Mouse (Mus musculus): Measurements from ENCODE around the gene Kmt5c. TPM values are rescaled to one million over a fixed set of nuclear protein-coding genes. Genes with fewer than 3 reads are reported as not detected.

Kmt5c gene
- polyA plus RNA-seq (2015; fragmentation: Nextera tagmentation; extraction: Ambion mirVana) = 61.6 and 65.3 TPM in 2 replicates

GRCm38 (mm10) chr7:4739544-4740275 is at the start of gene Kmt5c:
Kmt5c (plus strand) TSS chr7:4740115.
- H3K36me3 ChIP-seq = peaks cover 25% of the 10 kb centered on the region
- peak within 1 kb of the TSS; percentile 86 for H3K9ac ChIP-seq
- no peaks in the 10 kb centered on the region for H3K9me3 ChIP-seq
- under 1% methylated on average over 40 of the region's 44 CpGs for WGBS
- peak within 1 kb of the TSS; percentile 89 for H3K27ac ChIP-seq
- peak within 1 kb of the TSS; percentile 90 for H3K4me2 ChIP-seq (replicated peaks)
- ATAC-seq (ENCODE audit: low FRiP score, low read depth) = peak; percentile 97
- H3K27me3 ChIP-seq = no peaks in the 10 kb centered on the region
- peak within 1 kb of the TSS; percentile 78 for H3K4me3 ChIP-seq
- peaks cover 32% of the 10 kb centered on the region for H3K4me1 ChIP-seq

GRCm38 (mm10) chr7:4690387-4690786 is 49.5 kb upstream of the Kmt5c start, which contains the start of gene Brsk1:
Brsk1 (plus strand) TSS chr7:4690604.
- peak within 1 kb of the TSS; percentile 93 for H3K27ac ChIP-seq

DNA sequence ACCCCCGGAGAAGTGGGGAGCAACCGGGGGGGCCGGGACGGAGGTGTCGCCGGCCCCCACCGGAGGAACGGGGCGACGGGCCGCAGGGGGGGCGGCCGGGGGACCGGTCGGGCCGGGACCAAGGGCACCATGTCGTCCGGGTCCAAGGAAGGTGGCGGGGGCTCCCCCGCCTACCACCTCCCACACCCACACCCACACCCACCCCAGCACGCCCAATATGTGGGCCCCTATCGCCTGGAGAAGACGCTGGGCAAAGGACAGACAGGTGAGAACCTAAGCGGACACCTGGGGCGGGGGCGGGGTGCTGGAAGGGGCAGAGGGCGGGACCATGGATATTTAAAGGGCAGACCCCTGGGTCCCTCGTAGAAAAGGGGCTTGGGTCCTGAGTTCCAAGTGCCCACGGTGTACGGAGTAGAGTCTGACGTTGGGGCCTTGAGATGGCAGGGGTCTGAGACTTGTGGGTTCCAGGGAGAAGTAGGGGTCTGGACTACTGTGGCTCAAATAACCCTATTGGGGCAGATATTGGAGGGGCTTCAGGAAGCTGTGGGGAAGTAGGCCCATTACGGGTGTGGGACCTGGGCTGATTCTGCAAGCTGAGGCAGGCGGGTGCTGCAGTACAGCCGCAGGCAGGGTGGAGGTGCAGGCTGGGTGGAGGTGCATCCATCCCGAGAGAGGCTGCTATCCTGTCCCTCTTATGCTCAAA is 48.8 kb upstream of the Kmt5c start:
- peak overlapping the region; percentile 99 for H3K9ac ChIP-seq
- peak overlapping the region; percentile 93 for H3K27ac ChIP-seq
- WGBS = 6% methylated on average over 28 of the region's 35 CpGs
- peak overlapping the region; percentile 76 for H3K4me2 ChIP-seq (replicated peaks)
- H3K36me3 ChIP-seq = peaks cover 36% of the 10 kb centered on the region
- peaks cover 13% of the 10 kb centered on the region for H3K4me1 ChIP-seq
- peak; percentile 51 for ATAC-seq (ENCODE audit: low FRiP score, low read depth)
- peak overlapping the region; percentile 89 for H3K4me3 ChIP-seq
- H3K9me3 ChIP-seq = no peaks in the 10 kb centered on the region
- no peaks in the 10 kb centered on the region for H3K27me3 ChIP-seq

More at GRCm38 (mm10) chr7:4690387-4690786, 49.5 kb upstream of the Kmt5c start, which contains the start of gene Brsk1:
- Histone ChIP-seq H3K27me3 (no peaks in the 10 kb centered on the region), H3K4me3 (peak within 1 kb of the TSS; percentile 89), H3K4me2 (replicated peaks) (peak within 1 kb of the TSS; percentile 76), H3K9ac (peak within 1 kb of the TSS; percentile 99), H3K36me3 (peaks cover 29% of the 10 kb centered on the region), H3K4me1 (peaks cover 13% of the 10 kb centered on the region), H3K9me3 (no peaks in the 10 kb centered on the region)
- peak; percentile 34 for ATAC-seq (ENCODE audit: low FRiP score, low read depth)
- WGBS = 0% methylated on average over 4 of the region's 18 CpGs

DNA sequence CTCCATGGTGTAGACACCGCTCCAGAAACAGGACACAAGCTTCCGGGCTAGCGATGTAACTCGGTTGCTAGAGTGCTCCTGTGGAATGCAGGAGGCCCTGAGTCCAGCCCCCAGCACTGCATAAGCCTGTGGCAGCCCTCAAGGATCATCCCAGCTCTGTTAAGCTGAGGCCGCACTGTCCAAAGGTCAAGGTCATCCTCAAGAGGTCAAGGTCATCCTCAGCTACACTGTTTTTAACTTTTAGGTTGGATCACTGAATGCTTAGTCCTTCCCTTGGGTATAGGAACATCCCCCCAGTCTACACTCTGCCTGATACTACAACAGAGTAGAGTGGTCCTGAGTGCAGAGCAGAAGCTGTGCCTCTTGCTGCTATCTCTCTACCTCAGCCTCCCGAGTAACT is 46.9 kb upstream of the Kmt5c start:
- 96% methylated on average over 6 of the region's 6 CpGs for WGBS

GRCm38 (mm10) chr7:4702334-4702733 is 37.6 kb upstream of the Kmt5c start:
- Histone ChIP-seq H3K27me3 (no peaks in the 10 kb centered on the region), H3K4me2 (replicated peaks) (no peak overlapping the region), H3K27ac (no peak overlapping the region), H3K4me1 (no peaks in the 10 kb centered on the region), H3K4me3 (no peak overlapping the region), H3K9me3 (no peaks in the 10 kb centered on the region), H3K9ac (no peak overlapping the region), H3K36me3 (peaks cover 85% of the 10 kb centered on the region)
- WGBS = 68% methylated on average over 8 of the region's 8 CpGs
- ATAC-seq (ENCODE audit: low FRiP score, low read depth) = no peak

More for the DNA sequence above, 46.9 kb upstream of the Kmt5c start:
- Histone ChIP-seq H3K9ac (no peak overlapping the region), H3K4me1 (peaks cover 13% of the 10 kb centered on the region), H3K4me2 (replicated peaks) (no peak overlapping the region), H3K27me3 (no peaks in the 10 kb centered on the region), H3K27ac (no peak overlapping the region), H3K9me3 (no peaks in the 10 kb centered on the region), H3K4me3 (no peak overlapping the region), H3K36me3 (peaks cover 50% of the 10 kb centered on the region)
- ATAC-seq (ENCODE audit: low FRiP score, low read depth) = no peak

GRCm38 (mm10) chr7:4703195-4703594 is 36.7 kb upstream of the Kmt5c start:
- no peaks in the 10 kb centered on the region for H3K9me3 ChIP-seq
- ATAC-seq (ENCODE audit: low FRiP score, low read depth) = no peak
- no peak overlapping the region for H3K9ac ChIP-seq
- WGBS = 95% methylated on average over 7 of the region's 7 CpGs
- H3K27ac ChIP-seq = no peak overlapping the region
- no peak overlapping the region for H3K4me3 ChIP-seq
- no peaks in the 10 kb centered on the region for H3K27me3 ChIP-seq
- H3K4me1 ChIP-seq = no peaks in the 10 kb centered on the region
- peaks cover 87% of the 10 kb centered on the region for H3K36me3 ChIP-seq
- H3K4me2 ChIP-seq (replicated peaks) = no peak overlapping the region

DNA sequence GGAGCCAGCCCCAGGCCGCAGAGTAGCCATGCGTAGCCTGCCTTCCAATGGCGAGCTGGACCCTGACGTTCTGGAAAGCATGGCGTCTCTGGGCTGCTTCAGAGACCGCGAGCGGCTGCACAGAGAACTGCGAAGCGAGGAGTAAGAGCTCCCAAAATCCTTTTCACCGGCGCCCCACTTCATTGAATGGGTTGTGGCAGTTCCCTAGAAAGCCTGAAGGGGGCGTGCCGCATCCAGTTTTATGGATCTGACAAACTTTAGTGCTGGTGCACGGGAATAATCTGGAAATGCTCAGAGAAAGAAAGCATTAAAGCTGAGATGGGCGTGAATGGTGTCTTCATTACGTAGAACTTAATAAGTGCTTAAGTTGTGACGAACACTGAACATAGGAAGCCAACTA is 34.8 kb upstream of the Kmt5c start:
- no peak overlapping the region for H3K9ac ChIP-seq
- 48% methylated on average over 18 of the region's 18 CpGs for WGBS
- no peak overlapping the region for H3K4me3 ChIP-seq
- H3K4me2 ChIP-seq (replicated peaks) = no peak overlapping the region
- H3K36me3 ChIP-seq = peaks cover 88% of the 10 kb centered on the region
- no peaks in the 10 kb centered on the region for H3K4me1 ChIP-seq
- no peak overlapping the region for H3K27ac ChIP-seq
- no peak for ATAC-seq (ENCODE audit: low FRiP score, low read depth)
- H3K27me3 ChIP-seq = no peaks in the 10 kb centered on the region
- H3K9me3 ChIP-seq = no peaks in the 10 kb centered on the region

DNA sequence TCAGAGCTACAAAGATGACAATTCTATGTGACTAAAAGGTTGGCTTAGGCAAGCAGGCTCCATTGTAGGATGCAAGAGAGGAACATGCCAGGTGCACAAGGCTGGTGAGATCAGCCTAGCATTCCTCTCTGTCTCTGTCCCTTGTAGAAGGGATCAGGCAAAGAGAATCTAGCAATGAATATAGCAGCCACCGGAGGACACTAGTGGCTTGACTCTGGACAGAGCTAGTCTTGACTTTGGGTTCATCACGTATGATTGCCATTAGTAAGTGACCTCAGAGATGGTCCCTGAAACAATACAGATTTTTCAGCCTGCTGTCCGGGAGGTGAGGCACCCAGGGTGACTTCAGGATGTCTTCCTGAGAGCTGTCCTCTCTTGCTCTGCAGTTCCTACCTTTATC is 27.3 kb upstream of the Kmt5c start:
- no peaks in the 10 kb centered on the region for H3K4me1 ChIP-seq
- no peak overlapping the region for H3K4me2 ChIP-seq (replicated peaks)
- 81% methylated on average over 3 of the region's 3 CpGs for WGBS
- no peaks in the 10 kb centered on the region for H3K27me3 ChIP-seq
- no peaks in the 10 kb centered on the region for H3K9me3 ChIP-seq
- no peak overlapping the region for H3K4me3 ChIP-seq
- peaks cover 97% of the 10 kb centered on the region for H3K36me3 ChIP-seq
- H3K9ac ChIP-seq = no peak overlapping the region
- no peak for ATAC-seq (ENCODE audit: low FRiP score, low read depth)
- no peak overlapping the region for H3K27ac ChIP-seq

DNA sequence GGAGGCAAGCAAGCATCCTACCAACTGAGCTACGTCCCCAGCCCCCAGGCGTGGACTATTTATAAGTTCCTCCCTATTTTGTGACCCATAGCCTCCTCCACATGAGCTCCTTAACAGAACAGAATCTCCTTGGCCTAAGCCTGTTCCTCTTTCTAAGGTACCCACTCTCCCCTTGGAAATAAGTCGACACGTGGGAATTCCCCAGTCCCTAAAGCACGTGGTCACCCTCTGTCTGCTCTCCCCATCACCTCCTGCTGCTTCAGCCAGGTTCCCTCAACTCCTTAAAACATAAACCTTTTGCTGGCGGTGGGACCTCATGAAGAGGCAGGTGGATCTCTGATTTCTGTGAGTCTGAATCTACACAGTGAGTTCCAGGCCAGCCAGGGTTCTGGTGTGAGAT is 23.0 kb upstream of the Kmt5c start:
- 73% methylated on average over 6 of the region's 6 CpGs for WGBS
- Histone ChIP-seq H3K4me2 (replicated peaks) (no peak overlapping the region), H3K36me3 (peaks cover 59% of the 10 kb centered on the region), H3K9ac (no peak overlapping the region), H3K9me3 (no peaks in the 10 kb centered on the region), H3K27ac (no peak overlapping the region), H3K4me1 (no peaks in the 10 kb centered on the region), H3K27me3 (no peaks in the 10 kb centered on the region), H3K4me3 (no peak overlapping the region)
- ATAC-seq (ENCODE audit: low FRiP score, low read depth) = no peak

- Histone ChIP-seq H3K4me3 (no peak overlapping the region), H3K36me3 (peaks cover 36% of the 10 kb centered on the region), H3K27me3 (no peaks in the 10 kb centered on the region), H3K4me2 (replicated peaks) (no peak overlapping the region), H3K27ac (no peak overlapping the region), H3K4me1 (no peaks in the 10 kb centered on the region), H3K9me3 (no peaks in the 10 kb centered on the region), H3K9ac (no peak overlapping the region)
- ATAC-seq (ENCODE audit: low FRiP score, low read depth) = no peak
- WGBS = 87% methylated on average over 3 of the region's 3 CpGs
These were observed 20.6 kb upstream of the Kmt5c start for GRCm38 (mm10) chr7:4719276-4719675.

DNA sequence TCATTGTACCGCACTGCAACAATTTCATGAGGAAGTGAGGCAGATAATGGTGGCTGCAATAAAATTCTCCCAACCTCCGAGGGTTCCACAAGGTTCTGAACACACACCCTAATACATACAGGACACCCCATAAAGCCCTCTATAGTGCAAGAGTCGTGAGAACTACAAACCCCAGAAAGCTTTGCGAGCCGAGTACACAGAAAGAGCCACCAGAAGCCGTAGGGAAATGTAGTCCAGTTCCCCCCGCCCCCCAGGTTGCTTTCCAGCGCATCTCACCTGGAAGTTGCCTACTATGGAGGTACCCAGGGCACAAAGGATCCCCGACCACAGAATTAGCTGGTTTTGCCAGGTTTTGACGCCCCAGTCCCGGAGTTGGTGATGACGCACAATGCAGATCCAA is 16.4 kb upstream of the Kmt5c start:
- no peaks in the 10 kb centered on the region for H3K4me1 ChIP-seq
- H3K27me3 ChIP-seq = no peaks in the 10 kb centered on the region
- H3K4me3 ChIP-seq = peak overlapping the region; percentile 26; the same call in 1 of the 2 replicates
- no peaks in the 10 kb centered on the region for H3K36me3 ChIP-seq
- H3K4me2 ChIP-seq (replicated peaks) = peak overlapping the region; percentile 57
- 32% methylated on average over 12 of the region's 12 CpGs for WGBS
- no peak for ATAC-seq (ENCODE audit: low FRiP score, low read depth)
- H3K27ac ChIP-seq = no peak overlapping the region
- H3K9ac ChIP-seq = peak overlapping the region; percentile 31; the same call in 1 of the 2 replicates
- H3K9me3 ChIP-seq = no peaks in the 10 kb centered on the region

DNA sequence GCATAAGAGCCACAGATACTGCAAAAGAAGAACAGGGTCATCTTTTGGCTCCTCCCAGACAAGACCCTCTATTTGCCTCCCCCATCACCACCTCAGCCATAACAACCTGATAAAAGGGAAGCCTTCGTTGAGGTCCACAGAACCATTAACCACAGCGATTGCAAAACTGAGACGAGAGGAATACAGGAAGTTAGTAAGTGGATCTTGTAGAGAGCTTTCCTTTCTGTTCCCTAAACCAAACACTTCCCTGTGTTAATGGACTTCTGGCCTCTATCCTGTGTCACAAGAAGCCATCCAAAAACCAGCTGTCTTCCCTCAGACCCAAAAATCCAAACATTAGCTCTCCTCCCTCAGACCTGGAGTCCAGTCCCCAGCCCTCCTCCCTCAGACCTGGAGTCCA is 15.6 kb upstream of the Kmt5c start:
- Histone ChIP-seq H3K9ac (no peak overlapping the region), H3K4me3 (no peak overlapping the region), H3K9me3 (no peaks in the 10 kb centered on the region), H3K4me1 (no peaks in the 10 kb centered on the region), H3K4me2 (replicated peaks) (no peak overlapping the region), H3K27ac (no peak overlapping the region), H3K36me3 (no peaks in the 10 kb centered on the region), H3K27me3 (no peaks in the 10 kb centered on the region)
- ATAC-seq (ENCODE audit: low FRiP score, low read depth) = no peak
- WGBS = 67% methylated on average over 3 of the region's 3 CpGs

Measured in limb, embryonic 13.5 days (tissue).